Mouse (Mus musculus) adrenal gland, adult 2 months (tissue): Measurements from ENCODE around the gene Gm1527. TPM values are rescaled to one million over a fixed set of nuclear protein-coding genes. Genes with fewer than 3 reads are reported as not detected.
"Not testable (repeated sequence)": the region's sequence is repeated elsewhere in the genome, so short reads cannot be mapped to it uniquely, and the experiment has no call there.

Experiments used
- DNase-seq: peaks from one replicate; pipeline ENCODE4 v3.0.0; 2021
- long read RNA-seq: library from polyadenylated mRNA; stranded (forward); transcript quantifications from one replicate; pipeline ENCODE4 v2.0.0, GENCODE M21; 2021
- polyA plus RNA-seq: library from polyadenylated mRNA; depleted of rRNA; stranded (reverse); fragments of >200 nt; gene quantifications from 2 replicates; pipeline ENCODE4 v1.2.3, GENCODE M21; 2012; rRNA removed
- total RNA-seq, 2 experiments: library from RNA; stranded (reverse); gene quantifications; 2 replicates each; pipeline ENCODE4 v1.2.3; 2021

Gm1527 gene
- total RNA-seq (under 1 TPM in 1 of 2 experiments, not detected in 1; 0.52 TPM), polyA plus RNA-seq (not detected in 2 replicates)
- long read RNA-seq = 0 reads

DNA sequence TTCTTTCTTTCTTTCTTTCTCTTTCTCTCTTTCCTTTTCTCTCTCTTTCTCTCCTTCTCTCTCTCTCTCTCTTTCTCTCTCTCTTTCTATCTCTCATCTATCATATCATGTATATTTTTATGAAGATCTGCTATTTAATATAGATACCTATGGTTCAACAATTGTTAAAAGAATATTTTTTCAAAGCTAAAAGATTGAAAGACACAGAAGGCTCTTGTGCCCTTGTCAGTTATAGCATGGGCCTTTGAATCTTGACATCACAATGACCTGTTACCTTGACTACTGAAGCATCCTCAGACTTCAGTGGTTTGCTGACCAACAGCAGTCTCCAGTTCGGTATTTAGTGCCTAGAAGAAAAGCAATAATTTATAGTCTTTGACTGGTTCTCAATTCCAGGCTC is at the start of gene Gm1527:
Gene Gm1527, plus strand, starts transcription at position 301 of the 400 bp plus-strand sequence.
- DNase-seq = no peak

DNA sequence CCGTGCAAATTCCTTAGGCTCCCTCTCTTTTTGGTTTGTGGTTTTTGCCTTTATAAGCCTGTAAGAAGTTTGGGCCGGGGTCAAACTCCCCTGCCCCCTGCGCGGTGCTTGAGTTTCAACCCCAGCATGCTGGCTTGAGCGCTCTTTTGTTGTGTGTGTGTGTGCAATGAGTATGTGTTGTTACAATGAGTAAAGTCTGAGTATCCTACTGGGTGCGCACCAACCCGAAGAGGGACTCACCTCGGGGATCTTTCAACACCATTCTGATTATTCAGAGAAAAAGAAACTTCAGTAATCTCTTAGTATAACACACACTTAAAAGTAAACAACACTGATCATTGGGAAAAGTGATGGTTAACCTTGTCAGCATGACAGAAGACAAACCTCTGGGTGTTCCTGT is 49.2 kb upstream of the Gm1527 start:
- no peak for DNase-seq

DNA sequence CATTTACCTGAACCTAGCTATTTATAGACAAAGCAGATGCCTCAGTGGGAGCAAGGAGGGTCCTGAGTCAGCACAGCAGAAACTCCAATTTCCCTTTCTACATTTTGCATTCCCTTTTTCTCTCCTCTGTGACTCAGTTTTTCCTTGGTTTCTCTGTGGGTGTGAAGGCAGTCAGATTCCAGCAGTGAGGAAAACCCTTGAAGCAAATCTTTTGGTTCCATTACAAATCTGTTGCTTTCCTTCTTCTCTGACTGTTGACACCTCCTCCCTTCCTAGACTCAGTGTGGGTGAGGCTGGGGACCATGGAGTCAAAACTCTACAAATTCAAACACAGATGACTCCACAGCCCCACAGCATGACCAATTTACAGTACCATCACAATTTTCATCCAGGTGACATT is 45.3 kb upstream of the Gm1527 start:
- no peak for DNase-seq

DNA sequence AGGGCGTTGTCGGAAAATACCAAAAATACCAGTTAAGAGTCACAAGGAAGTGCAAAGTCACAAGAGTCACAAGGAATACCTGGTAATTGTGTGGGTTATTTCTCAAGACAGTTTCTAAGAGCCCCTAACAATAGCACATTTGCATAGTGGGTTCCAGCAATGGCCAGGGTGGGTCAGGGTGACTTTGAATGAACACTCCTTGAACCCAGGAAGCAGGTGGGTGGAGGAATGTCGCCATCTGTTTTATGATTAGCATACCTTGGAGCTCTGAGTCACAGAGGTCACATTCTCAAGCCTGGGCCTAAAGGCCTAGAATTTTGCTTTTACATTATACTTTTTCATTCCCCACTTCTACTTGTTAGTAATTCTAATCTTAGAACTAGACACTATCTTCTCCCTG is 40.2 kb upstream of the Gm1527 start:
- not testable (repeated sequence) for DNase-seq

DNA sequence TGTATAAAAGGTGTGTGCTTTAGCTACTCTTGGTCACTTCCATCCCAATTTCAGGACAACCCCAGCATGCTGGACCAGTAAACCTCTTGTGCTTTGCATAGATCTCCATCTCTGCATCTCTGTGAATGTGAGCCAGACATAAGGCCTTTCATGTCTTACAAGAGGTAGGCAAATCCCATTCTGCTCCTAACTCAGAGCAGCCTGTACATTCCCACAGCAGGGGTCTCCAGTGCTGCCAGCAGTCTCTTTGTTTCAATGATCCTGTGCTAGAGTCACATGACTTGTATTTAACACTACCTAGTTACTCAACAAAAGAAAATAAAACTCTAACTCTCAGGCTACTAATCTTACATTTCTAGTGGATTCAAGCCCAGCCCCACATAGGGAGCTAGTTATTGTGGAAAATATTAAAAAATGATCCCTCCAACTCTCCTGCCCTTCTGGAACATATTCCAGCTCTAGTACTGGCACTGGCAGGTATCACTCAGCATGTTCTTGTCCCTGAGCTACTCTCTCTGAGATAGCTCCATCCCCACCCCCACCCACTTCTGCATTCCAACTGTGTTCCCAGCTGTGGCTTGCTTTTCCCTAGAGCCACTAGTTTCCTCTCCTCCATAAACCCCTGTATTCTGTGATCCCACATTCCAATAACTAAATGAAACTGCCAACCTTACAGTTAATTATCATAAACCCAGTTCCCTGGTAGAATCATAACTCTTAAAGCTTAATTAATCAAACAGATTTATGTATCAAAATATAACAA is 32.6 kb upstream of the Gm1527 start:
- DNase-seq = not testable (repeated sequence)

DNA sequence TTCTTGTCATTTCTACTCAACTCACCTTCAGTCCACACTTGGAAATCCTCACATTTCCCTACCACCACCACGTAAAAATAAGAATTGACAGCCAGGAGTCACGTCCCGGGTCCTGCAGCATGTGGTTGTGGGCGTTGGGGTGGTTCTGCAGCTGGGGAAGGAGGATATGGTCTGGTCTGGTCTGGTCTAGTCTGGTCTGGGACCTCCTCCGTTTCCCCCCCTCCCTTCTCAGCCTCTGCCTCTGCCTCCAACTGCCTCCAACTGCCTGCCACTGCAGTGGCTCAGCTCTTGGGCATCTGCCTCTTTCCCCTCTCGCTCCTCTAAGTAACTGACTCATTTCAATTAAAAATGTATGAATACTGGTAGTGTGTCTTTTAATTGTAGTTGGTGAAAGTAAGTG is 4.5 kb downstream of the Gm1527 start:
- DNase-seq = not testable (repeated sequence)

DNA sequence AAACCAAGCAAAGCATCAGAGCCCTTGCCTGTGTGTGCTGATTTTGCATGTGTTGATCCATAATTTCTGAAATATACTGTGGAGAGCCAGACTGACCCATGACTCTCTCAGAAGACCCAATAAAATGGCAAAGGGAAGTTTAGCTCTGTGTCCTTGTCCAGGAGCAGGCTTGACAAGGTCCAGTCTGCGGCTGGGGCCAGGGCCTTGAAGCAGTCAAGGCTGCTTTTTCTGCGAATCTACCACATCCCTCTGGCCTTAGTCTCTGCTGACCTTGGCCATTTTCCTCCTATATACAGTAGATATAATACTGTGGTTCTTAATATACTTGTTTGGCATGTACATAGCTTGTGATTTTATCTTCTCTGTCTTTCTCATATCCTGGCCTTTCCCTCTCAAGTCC is 73.5 kb downstream of the Gm1527 start:
- DNase-seq = peak; percentile 56

DNA sequence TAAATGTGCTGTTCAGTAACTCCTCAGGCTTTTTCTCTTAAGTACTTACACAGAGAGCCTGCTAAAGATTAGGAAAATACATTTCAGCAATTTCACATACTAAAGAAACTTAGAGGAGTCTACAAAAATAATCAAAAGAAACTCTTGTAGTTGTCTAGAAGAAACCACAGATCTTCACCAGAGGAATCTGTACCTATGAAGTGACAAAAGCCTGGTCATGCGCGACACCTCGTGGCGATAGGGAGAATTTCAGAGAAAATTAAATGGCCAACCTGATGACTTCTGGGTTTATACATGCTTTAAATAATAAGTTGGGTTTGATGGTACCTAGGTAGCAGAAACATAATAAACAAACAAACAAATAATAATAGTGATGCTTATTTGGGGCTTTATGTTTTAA is 76.4 kb downstream of the Gm1527 start:
- peak; percentile 43 for DNase-seq

Other genes starting within 250 kb of the Gm1527 start
- gene Slc2a2, start 194.7 kb upstream of the Gm1527 start, total RNA-seq = under 1 TPM in 1 of 2 experiments, not detected in 1; 0.37 TPM
- gene Slc2a2, start 194.7 kb upstream of the Gm1527 start, polyA plus RNA-seq = 0.03 and 0.09 TPM in 2 replicates
- gene Eif5a2, start 111.3 kb upstream of the Gm1527 start, total RNA-seq = 1 to 10 TPM; 1.7 to 1.9 TPM
- gene Eif5a2, start 111.3 kb upstream of the Gm1527 start, polyA plus RNA-seq = 0.22 and 0.23 TPM in 2 replicates
- gene Rpl22l1, start 87.2 kb upstream of the Gm1527 start, total RNA-seq = 100 to 1,000 TPM in 1 of 2 experiments, 10 to 100 TPM in 1; 89.8 to 198 TPM
- gene Rpl22l1, start 87.2 kb upstream of the Gm1527 start, polyA plus RNA-seq = 0.65 and 1.4 TPM in 2 replicates
- not detected for gene Egfem1, start 189.4 kb downstream of the Gm1527 start, total RNA-seq
- gene Egfem1, start 189.4 kb downstream of the Gm1527 start, polyA plus RNA-seq = 0.18 and 0.32 TPM in 2 replicates